Mouse (Mus musculus) brain, embryonic 18.5 days (tissue): ENCODE measurements around the gene Epc2.
A peak's percentile ranks its signal among the peaks of the same experiment; 100 is the strongest.

Experiments
- DNase-seq: peaks from one replicate; pipeline ENCODE4 v3.0.0-alpha.2; 2012; ENCODE audit warnings: low read depth, low spot score

Gene Epc2

GRCm38 (mm10) chr2:49450931-49451636 is at the start of gene Epc2:
Epc2 (plus strand) TSS chr2:49451486.
- peak; percentile 66 for DNase-seq

- DNase-seq = no peak
Measured at GRCm38 (mm10) chr2:49405954-49406353, 45.3 kb upstream of the Epc2 start.

DNA sequence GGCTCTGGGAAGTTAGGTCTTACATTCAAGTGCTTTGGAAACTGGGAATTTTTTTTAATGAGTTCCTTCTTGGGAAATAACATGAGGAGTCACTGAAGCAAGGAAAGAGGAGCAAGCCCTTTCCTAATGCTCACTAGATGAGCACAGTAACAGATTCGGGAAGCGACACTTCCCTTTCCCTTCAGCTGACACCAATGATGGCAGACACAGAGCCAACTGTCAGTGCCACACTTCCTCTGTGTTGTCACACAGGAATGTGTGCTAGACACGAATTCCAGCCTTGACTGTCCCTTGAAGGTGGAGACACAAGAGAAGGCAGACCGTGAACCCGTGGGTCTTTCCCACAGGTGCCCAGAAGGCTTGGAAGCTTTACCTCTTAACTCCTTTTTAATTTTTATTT is 39.6 kb upstream of the Epc2 start:
- DNase-seq = no peak

GRCm38 (mm10) chr2:49412576-49412975 is 38.7 kb upstream of the Epc2 start:
- no peak for DNase-seq

- no peak for DNase-seq
Measured at GRCm38 (mm10) chr2:49415868-49416267, 35.4 kb upstream of the Epc2 start.

- no peak for DNase-seq
Measured at GRCm38 (mm10) chr2:49417018-49417604, 34.2 kb upstream of the Epc2 start.

DNA sequence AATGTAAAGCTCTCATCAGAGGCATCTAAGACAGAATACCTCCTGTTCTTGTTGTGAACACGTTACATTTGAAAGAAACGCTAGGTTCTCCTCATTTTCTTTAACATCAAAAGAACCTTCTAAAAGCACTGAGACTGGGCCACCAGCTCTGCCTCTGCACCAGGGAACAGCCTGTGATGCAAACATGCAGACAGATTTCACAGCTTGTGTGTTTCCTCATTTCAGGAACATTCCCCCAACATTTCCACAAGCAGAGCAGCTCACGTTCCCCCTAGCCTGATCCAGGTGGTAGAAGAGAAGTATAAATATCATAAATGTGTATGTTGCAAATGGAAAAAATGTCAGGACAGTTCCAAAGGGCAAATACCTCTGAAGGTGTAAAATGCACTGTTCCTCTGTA is 30.9 kb upstream of the Epc2 start:
- DNase-seq = no peak

GRCm38 (mm10) chr2:49423857-49424256 is 27.4 kb upstream of the Epc2 start:
- DNase-seq = no peak

- DNase-seq = no peak
Measured at GRCm38 (mm10) chr2:49424788-49425187, 26.5 kb upstream of the Epc2 start.

GRCm38 (mm10) chr2:49426175-49426574 is 25.1 kb upstream of the Epc2 start:
- no peak for DNase-seq

GRCm38 (mm10) chr2:49431015-49431414 is 20.3 kb upstream of the Epc2 start:
- no peak for DNase-seq

GRCm38 (mm10) chr2:49433211-49433610 is 18.1 kb upstream of the Epc2 start:
- no peak for DNase-seq

- DNase-seq = no peak
Measured at GRCm38 (mm10) chr2:49446238-49446637, 5.0 kb upstream of the Epc2 start.

- no peak for DNase-seq
Measured at GRCm38 (mm10) chr2:49447586-49448475, 3.5 kb upstream of the Epc2 start.

DNA sequence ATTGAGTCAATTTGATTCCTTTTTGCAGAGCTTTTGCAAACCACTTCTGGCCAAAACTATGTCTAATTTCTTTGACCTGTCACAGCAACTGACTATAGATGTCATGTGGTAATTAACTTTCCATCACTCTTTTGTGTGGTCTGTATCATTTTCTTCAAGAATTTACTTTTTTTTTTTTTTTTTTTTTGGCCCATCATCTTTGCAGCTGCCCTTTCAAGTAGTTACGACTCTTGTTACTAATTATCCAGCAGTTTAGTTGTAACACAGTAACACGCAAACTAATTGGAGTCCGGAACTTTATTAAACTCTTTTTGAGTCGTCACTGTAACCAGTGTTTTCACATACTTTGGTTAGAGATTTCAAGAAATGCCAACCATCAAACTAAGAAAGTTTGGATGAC is 819 bp upstream of the Epc2 start:
- DNase-seq = no peak

- DNase-seq = peak; percentile 87
Measured at GRCm38 (mm10) chr2:49451637-49452211, 438 bp downstream of the Epc2 start.

GRCm38 (mm10) chr2:49452451-49453081 is 1.3 kb downstream of the Epc2 start:
- DNase-seq = peak; percentile 81

DNA sequence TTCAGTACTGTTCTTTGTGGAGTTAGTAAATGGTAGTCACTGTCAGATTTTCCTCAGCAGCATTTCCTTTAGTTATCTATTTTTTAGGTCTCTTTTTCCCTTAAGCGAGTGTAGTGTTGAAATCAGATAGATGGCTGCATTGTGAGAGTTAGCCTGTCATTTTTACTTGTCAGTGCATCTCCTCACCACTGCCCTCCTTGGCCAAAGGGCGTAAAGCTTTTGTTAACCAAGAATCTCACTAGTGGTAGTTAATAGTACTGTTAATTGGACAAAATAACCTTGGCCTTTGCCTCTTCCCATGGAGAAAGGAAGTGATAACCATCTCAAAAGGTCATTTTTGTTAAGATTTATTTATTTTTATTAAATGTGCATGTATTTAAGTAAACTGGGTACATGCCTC is 6.5 kb downstream of the Epc2 start:
- no peak for DNase-seq

DNA sequence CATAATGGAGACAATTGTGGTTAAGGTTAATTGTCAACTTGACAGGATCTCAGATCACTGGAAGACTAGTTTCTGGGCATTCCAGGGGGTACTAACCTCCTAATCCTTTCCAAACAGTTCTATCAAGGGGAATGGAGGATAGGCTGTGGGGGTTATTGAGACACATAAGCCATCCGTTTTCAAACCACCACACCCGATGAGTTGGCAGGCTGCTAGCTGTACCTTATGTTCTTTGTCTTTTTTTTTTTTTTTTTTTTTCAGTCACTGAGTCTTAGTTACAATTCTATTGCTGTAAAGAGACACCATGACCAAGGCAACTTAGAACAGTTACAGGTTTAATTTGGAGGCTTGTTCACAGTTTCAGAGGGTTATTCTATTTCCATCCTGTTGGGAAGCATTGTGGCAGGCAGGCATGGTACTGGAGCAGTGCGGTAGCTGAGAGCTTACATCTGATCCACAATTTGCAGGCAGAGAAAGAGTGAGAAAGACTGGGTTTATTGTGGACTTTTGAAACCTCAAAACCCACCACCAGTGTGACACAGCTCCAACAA is 14.5 kb downstream of the Epc2 start:
- DNase-seq = no peak

GRCm38 (mm10) chr2:49467038-49467437 is 15.8 kb downstream of the Epc2 start:
- DNase-seq = no peak

GRCm38 (mm10) chr2:49471188-49471587 is 19.9 kb downstream of the Epc2 start:
- no peak for DNase-seq
